Mouse (Mus musculus) cerebellum, adult 11-12 months (tissue): Measurements from ENCODE around the gene Eapp.
"Not testable (repeated sequence)": the region's sequence is repeated elsewhere in the genome, so short reads cannot be mapped to it uniquely, and the experiment has no call there.

Experiments
- DNase-seq: peaks from one replicate; pipeline ENCODE4 v3.0.0; 2022

Eapp gene

GRCm38 (mm10) chr12:54676709-54677108 is 19.0 kb downstream of the Eapp start:
- DNase-seq: no peak

GRCm38 (mm10) chr12:54675396-54675795 is 20.3 kb downstream of the Eapp start:
- DNase-seq: no peak

- no peak for DNase-seq
These were observed 24.4 kb downstream of the Eapp start for GRCm38 (mm10) chr12:54671262-54671661.

- DNase-seq: no peak
These were observed 27.6 kb downstream of the Eapp start for GRCm38 (mm10) chr12:54668141-54668540.

- DNase-seq: no peak
These were observed 30.2 kb downstream of the Eapp start for GRCm38 (mm10) chr12:54665526-54665925.

- DNase-seq: not testable (repeated sequence)
These were observed 34.2 kb downstream of the Eapp start for GRCm38 (mm10) chr12:54661470-54661869.

GRCm38 (mm10) chr12:54659901-54660300 is 35.8 kb downstream of the Eapp start:
- DNase-seq: no peak

- DNase-seq: no peak
These were observed 37.1 kb downstream of the Eapp start for GRCm38 (mm10) chr12:54658425-54659092.

- DNase-seq: peak; percentile 15
These were observed 37.7 kb downstream of the Eapp start for GRCm38 (mm10) chr12:54657951-54658350.

- DNase-seq: no peak
These were observed 38.5 kb downstream of the Eapp start for GRCm38 (mm10) chr12:54657226-54657625.

GRCm38 (mm10) chr12:54656396-54657171 is 39.1 kb downstream of the Eapp start, which contains the start of gene Sptssa:
Gene Sptssa, minus strand, starts transcription at chr12:54656573.
- peak; percentile 97 for DNase-seq

GRCm38 (mm10) chr12:54656039-54656395 is 39.7 kb downstream of the Eapp start:
- DNase-seq: no peak

- no peak for DNase-seq
These were observed 40.2 kb downstream of the Eapp start for GRCm38 (mm10) chr12:54655292-54656038.

- no peak for DNase-seq
These were observed 41.0 kb downstream of the Eapp start for GRCm38 (mm10) chr12:54654741-54655140.

- DNase-seq: peak; percentile 18
These were observed 41.6 kb downstream of the Eapp start for GRCm38 (mm10) chr12:54654141-54654540.

- DNase-seq: no peak
These were observed 43.4 kb downstream of the Eapp start for GRCm38 (mm10) chr12:54652346-54652745.

GRCm38 (mm10) chr12:54651820-54652219 is 43.9 kb downstream of the Eapp start:
- no peak for DNase-seq

GRCm38 (mm10) chr12:54651158-54651557 is 44.5 kb downstream of the Eapp start:
- DNase-seq: no peak

- DNase-seq: no peak
These were observed 50.8 kb downstream of the Eapp start for GRCm38 (mm10) chr12:54644947-54645346.

- no peak for DNase-seq
These were observed 52.3 kb downstream of the Eapp start for GRCm38 (mm10) chr12:54643320-54643892.

- DNase-seq: no peak
These were observed 54.3 kb downstream of the Eapp start for GRCm38 (mm10) chr12:54641374-54641773.

GRCm38 (mm10) chr12:54640259-54640658 is 55.4 kb downstream of the Eapp start:
- DNase-seq: no peak

- no peak for DNase-seq
These were observed 58.7 kb downstream of the Eapp start for GRCm38 (mm10) chr12:54637033-54637432.
